Mouse (Mus musculus) forebrain, embryonic 11.5 days (tissue): ENCODE results near the gene Ndufs8. TPM values are rescaled to one million over a fixed set of nuclear protein-coding genes. Genes with fewer than 3 reads are reported as not detected.

ENCODE experiments used
- ATAC-seq: fragments of 200-750 bp; cut with Nextera tagmentation; replicated peaks from 2 replicates; pipeline ENCODE4 v1.8.0; 2017; ENCODE audit warnings: moderate TSS enrichment; ENCODE audit not compliant: low FRiP score
- DNase-seq: peaks from one replicate; pipeline ENCODE4 v3.0.0-alpha.2; 2017; ENCODE audit warnings: low spot score
- H3K27ac ChIP-seq: fragments of 300-500 bp; sonication (generic); 2 replicates; pipeline ENCODE4 v1.5.1; 2014; ENCODE audit warnings: low read depth, low read length
- H3K27me3 ChIP-seq: fragments of 300-500 bp; sonication (generic); 2 replicates; pipeline ENCODE4 v1.6.1; 2014; ENCODE audit warnings: mild to moderate bottlenecking, low read length, mixed read lengths; ENCODE audit not compliant: control insufficient read depth, insufficient read depth
- H3K36me3 ChIP-seq: fragments of 300-500 bp; sonication (generic); 2 replicates; pipeline ENCODE4 v1.6.1; 2014; ENCODE audit warnings: mild to moderate bottlenecking, low read length, moderate library complexity, mixed read lengths; ENCODE audit not compliant: control insufficient read depth, insufficient read depth
- H3K4me1 ChIP-seq: fragments of 300-500 bp; sonication (generic); replicated peaks from 2 replicates; pipeline ENCODE4 v1.6.1; 2014; ENCODE audit warnings: low read length, mixed read lengths; ENCODE audit not compliant: control insufficient read depth, insufficient read depth
- H3K4me2 ChIP-seq: fragments of 300-500 bp; sonication (generic); 2 replicates; pipeline ENCODE4 v1.6.1; 2014; ENCODE audit warnings: low read depth, mild to moderate bottlenecking, low read length, moderate library complexity, mixed read lengths; ENCODE audit not compliant: severe bottlenecking
- H3K4me3 ChIP-seq: fragments of 300-500 bp; sonication (generic); 2 replicates; pipeline ENCODE4 v1.5.1; 2014; ENCODE audit warnings: low read depth, low read length
- H3K9ac ChIP-seq: fragments of 300-500 bp; sonication (generic); 2 replicates; pipeline ENCODE4 v1.6.1; 2014; ENCODE audit warnings: low read length
- H3K9me3 ChIP-seq: fragments of 300-500 bp; sonication (generic); 2 replicates; pipeline ENCODE4 v1.6.1; 2016; ENCODE audit warnings: low read length, mixed read lengths; ENCODE audit not compliant: control insufficient read depth
- WGBS: fragments of 180-500 bp; shearing (Covaris S2); extraction: QIAGEN DNeasy Blood & Tissue Kit; methylation state at CpG from one replicate; pipeline ENCODE4 v1.1.7; 2014; 5-methylcytosine and 5-hydroxymethylcytosine counted together
- polyA plus RNA-seq: library from polyadenylated mRNA; unstranded; fragments of >200 nt; fragmentation: Nextera tagmentation; extraction: Ambion mirVana; gene quantifications from 2 replicates; pipeline ENCODE4 v1.2.1, GENCODE M21; 2014

Ndufs8 gene
- polyA plus RNA-seq, 1 experiment from 2014 or later, result 189 TPM

- Histone ChIP-seq H3K9ac (no peak overlapping the region), H3K36me3 (no peaks in the 10 kb centered on the region), H3K4me1 (no peaks in the 10 kb centered on the region), H3K27me3 (no peaks in the 10 kb centered on the region), H3K4me3 (no peak overlapping the region), H3K27ac (no peak overlapping the region), H3K9me3 (no peaks in the 10 kb centered on the region), H3K4me2 (no peak overlapping the region)
- 77% methylated on average over 1 of the region's 1 CpGs for WGBS
- no peak for DNase-seq
- ATAC-seq, result no peak
Observed at GRCm38 (mm10) chr19:3952099-3952498, 39.5 kb upstream of the Ndufs8 start.

- Histone ChIP-seq H3K4me1 (no peaks in the 10 kb centered on the region), H3K9me3 (no peaks in the 10 kb centered on the region), H3K4me2 (no peak overlapping the region), H3K27ac (no peak overlapping the region), H3K9ac (no peak overlapping the region), H3K36me3 (no peaks in the 10 kb centered on the region), H3K4me3 (no peak overlapping the region), H3K27me3 (no peaks in the 10 kb centered on the region)
- DNase-seq (no peak), ATAC-seq (no peak)
Observed at GRCm38 (mm10) chr19:3951461-3951860, 38.9 kb upstream of the Ndufs8 start.

- 80% methylated on average over 3 of the region's 3 CpGs for WGBS
- Histone ChIP-seq H3K4me3 (no peak overlapping the region), H3K9me3 (no peaks in the 10 kb centered on the region), H3K4me2 (no peak overlapping the region), H3K27me3 (no peaks in the 10 kb centered on the region), H3K27ac (no peak overlapping the region), H3K36me3 (no peaks in the 10 kb centered on the region), H3K9ac (no peak overlapping the region; the same call in 1 of the 2 replicates), H3K4me1 (no peaks in the 10 kb centered on the region)
- DNase-seq (no peak), ATAC-seq (no peak)
Observed at GRCm38 (mm10) chr19:3950331-3950730, 37.8 kb upstream of the Ndufs8 start.

- no peaks in the 10 kb centered on the region for H3K27me3 ChIP-seq
- no peak overlapping the region for H3K4me2 ChIP-seq
- H3K36me3 ChIP-seq, result no peaks in the 10 kb centered on the region
- H3K9me3 ChIP-seq, result no peaks in the 10 kb centered on the region
- no peak overlapping the region for H3K9ac ChIP-seq
- ATAC-seq (no peak), DNase-seq (no peak)
- H3K4me3 ChIP-seq, result no peak overlapping the region
- H3K27ac ChIP-seq, result no peak overlapping the region
- H3K4me1 ChIP-seq, result no peaks in the 10 kb centered on the region
- 70% methylated on average over 14 of the region's 14 CpGs for WGBS
Observed at GRCm38 (mm10) chr19:3948546-3948945, 36.0 kb upstream of the Ndufs8 start.

GRCm38 (mm10) chr19:3947813-3948212 lies 35.2 kb upstream of the Ndufs8 start:
- no peak overlapping the region for H3K9ac ChIP-seq
- H3K27ac ChIP-seq, result no peak overlapping the region
- no peak overlapping the region for H3K4me3 ChIP-seq
- H3K36me3 ChIP-seq, result no peaks in the 10 kb centered on the region
- H3K4me1 ChIP-seq, result no peaks in the 10 kb centered on the region
- ATAC-seq (no peak), DNase-seq (no peak)
- WGBS, result 77% methylated on average over 3 of the region's 3 CpGs
- no peaks in the 10 kb centered on the region for H3K9me3 ChIP-seq
- no peak overlapping the region for H3K4me2 ChIP-seq
- no peaks in the 10 kb centered on the region for H3K27me3 ChIP-seq

DNA sequence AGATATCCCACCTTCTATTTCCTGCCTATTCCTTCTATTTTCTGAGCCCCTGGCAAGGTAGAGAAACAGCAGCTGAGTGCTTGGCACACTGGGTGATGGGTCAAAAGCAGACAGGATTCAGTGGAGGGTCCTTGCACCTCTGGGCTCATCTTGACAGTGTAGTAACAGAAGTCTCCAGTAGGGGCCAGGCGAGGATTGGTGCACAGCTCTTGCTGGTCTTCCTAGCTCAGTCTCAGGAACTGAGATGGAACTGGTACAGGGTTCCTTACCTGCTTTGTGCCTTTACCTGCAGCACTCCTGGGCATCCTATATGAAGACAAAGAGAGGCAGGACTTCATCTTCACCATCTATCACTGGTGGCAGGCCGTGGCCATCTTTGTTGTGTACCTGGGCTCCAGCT lies 34.1 kb upstream of the Ndufs8 start:
- H3K4me1 ChIP-seq, result no peaks in the 10 kb centered on the region
- H3K9ac ChIP-seq, result no peak overlapping the region
- DNase-seq (peak; percentile 79), ATAC-seq (0 out of 2 replicates have a peak, but pooled peaks have one; percentile 27)
- 19% methylated on average over 2 of the region's 2 CpGs for WGBS
- no peaks in the 10 kb centered on the region for H3K9me3 ChIP-seq
- no peaks in the 10 kb centered on the region for H3K36me3 ChIP-seq
- no peak overlapping the region for H3K4me3 ChIP-seq
- H3K27me3 ChIP-seq, result no peaks in the 10 kb centered on the region
- H3K27ac ChIP-seq, result no peak overlapping the region
- H3K4me2 ChIP-seq, result no peak overlapping the region

DNA sequence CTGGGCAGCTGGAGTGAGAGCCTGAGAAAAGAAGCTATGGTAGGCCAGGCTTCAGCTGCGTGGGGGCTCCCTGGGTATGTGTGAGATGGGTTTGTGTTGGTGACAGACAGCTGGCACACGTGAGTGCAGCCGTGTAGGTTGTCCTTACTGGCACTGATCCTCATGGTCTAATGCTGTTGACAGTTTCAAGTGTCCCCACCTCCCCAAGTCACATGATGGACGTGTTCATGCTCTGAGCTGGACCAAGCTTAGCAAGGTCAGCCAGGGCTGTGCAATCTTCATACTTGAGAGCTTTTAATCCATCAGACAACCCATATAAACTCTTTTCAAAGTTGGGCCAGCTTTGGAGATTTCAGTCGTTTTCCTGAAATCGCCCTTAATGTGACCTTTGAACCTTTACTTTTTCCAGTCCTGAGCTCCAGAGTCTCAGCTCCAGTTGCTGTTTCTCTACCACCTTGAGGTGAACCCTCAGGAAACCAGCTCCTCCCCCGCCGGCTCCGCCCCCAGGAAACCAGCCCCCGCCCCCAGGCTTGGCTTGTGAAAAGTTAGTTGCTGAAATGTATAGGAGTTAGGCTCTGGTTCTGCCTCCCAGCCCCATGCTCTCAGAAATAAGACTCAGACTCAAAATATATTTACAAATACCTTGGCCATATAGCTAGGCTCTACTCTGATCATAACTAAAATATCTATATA lies 33.4 kb upstream of the Ndufs8 start:
- DNase-seq, result no peak
- no peak for ATAC-seq
- 41% methylated on average over 10 of the region's 10 CpGs for WGBS

DNA sequence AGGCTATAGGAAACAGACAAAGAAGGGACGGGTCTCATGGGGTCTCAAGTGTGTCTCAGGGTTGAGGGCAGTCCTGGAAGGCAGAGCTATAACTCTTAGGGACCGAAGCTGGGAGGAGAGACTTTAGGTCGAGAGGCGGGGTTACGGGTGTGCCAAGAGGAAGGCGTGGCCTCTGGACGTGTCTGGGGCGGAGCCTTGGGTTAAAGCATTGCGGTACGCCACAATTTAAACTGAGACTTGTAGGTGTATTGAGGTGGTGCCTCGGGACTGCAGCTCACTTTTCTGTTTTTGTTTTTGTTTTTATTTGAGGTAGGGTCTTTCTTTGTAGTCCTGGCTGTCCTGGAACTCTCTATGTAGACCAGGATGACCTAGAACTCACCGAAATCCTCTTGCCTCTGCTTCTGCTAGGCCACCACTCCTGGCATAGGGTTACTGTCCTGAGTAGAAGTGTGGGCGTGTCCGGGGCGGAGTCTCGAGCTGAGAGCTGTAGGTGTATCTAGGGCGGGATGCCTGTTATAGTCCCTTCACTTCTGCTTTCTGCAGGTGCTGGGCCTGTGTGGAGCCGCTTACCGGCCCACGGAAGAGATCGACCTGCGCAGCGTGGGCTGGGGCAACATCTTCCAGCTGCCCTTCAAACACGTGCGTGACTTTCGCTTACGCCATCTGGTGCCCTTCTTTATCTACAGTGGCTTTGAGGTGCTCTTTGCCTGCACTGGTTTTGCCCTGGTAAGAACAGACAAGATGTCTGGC lies 30.6 kb upstream of the Ndufs8 start:
- WGBS, result 24% methylated on average over 27 of the region's 27 CpGs
- Histone ChIP-seq H3K4me2 (no peak overlapping the region), H3K36me3 (no peaks in the 10 kb centered on the region), H3K9me3 (no peaks in the 10 kb centered on the region), H3K4me1 (no peaks in the 10 kb centered on the region), H3K27ac (no peak overlapping the region), H3K4me3 (no peak overlapping the region), H3K9ac (no peak overlapping the region), H3K27me3 (no peaks in the 10 kb centered on the region)
- ATAC-seq, result no peak
- DNase-seq, result no peak

More for the DNA sequence above, 33.4 kb upstream of the Ndufs8 start:
- H3K4me1 ChIP-seq, result no peaks in the 10 kb centered on the region
- no peaks in the 10 kb centered on the region for H3K36me3 ChIP-seq
- no peaks in the 10 kb centered on the region for H3K27me3 ChIP-seq
- H3K9me3 ChIP-seq, result no peaks in the 10 kb centered on the region
- H3K4me2 ChIP-seq, result no peak overlapping the region
- H3K27ac ChIP-seq, result no peak overlapping the region
- H3K4me3 ChIP-seq, result no peak overlapping the region
- no peak overlapping the region for H3K9ac ChIP-seq

DNA sequence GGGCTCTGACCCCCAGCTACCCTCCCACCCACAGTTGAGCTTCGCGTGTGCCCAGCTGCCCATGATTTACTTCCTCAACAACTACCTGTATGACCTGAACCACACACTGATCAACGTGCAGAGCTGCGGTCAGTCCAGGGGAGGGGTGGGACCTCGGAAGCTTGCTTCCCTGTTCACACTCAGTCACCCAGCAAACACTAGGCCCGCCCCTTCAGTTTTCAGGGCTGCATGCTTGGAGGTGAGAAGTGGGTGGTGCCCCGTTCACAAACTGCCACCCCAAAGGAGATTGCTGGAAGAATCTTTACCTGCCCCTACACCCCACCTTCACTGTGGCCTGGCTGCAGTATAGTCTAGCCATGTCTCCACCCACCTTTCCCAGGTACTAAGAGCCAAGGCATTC lies 29.7 kb upstream of the Ndufs8 start:
- ATAC-seq, result no peak
- Histone ChIP-seq H3K36me3 (no peaks in the 10 kb centered on the region), H3K9ac (no peak overlapping the region), H3K4me1 (no peaks in the 10 kb centered on the region), H3K4me3 (no peak overlapping the region), H3K27ac (no peak overlapping the region), H3K27me3 (no peaks in the 10 kb centered on the region), H3K9me3 (no peaks in the 10 kb centered on the region), H3K4me2 (no peak overlapping the region)
- WGBS, result 84% methylated on average over 7 of the region's 7 CpGs
- no peak for DNase-seq
